Mouse (Mus musculus) ES-CJ7 (cell line): ENCODE measurements around the gene Duox1.
"Not testable (repeated sequence)": the region's sequence is repeated elsewhere in the genome, so short reads cannot be mapped to it uniquely, and the experiment has no call there.

Source experiments
- DNase-seq: peaks from one replicate; pipeline ENCODE4 v3.0.0; 2011; ENCODE audit warnings: low read depth, low spot score

Duox1 gene

DNA sequence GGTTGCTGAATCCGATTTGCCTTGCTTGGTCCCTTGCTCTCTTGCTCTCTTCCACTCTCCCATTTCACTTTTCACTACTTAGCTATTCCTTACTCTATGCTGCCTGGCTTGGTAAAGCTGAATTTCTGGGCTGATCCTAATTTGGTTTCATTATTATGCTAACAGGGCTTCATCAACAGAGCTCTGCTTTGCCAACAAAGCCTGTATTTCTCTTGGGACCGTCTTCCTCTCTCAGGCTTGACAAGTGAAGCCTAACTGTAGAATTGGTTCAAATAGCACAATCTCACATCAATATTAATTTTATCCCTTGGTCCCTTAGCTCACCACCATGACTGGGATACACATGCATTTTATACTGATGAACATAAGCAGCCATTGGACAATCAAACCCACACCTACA, 3.9 kb upstream of the Duox1 start:
- DNase-seq = no peak

DNA sequence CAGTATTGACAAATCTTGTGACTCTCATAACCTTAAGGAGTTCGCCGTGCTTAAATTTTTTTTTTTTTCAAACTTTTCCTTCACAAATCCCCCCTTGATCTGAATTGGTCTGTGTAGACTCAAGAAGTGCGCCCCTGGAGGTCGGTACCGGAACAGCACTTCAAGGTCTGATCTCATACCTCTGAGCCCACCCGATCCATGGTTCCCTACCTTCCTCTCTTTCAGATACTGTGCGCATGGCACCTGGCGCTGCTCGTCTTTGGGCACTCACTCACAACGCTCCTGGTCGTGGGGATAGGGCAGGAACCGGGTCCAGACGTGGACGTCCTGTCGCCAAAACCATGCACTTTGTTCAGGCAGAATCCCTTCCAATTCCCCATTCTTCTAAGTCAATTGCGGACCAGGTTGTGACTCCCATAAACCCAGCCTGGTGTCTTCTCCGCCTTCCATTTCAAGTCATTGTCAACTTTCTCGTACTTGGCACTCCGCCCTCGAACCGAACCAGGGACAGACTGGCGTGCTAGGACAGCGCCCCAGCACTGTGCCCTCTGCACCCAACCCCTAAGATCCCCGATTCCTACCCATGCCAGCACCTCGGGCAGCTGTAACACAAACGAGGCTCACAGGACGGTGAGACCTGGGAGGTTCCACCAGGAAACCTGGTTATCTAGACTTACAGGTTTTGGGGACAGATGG, 2.6 kb upstream of the Duox1 start:
- DNase-seq = peak; percentile 87

DNA sequence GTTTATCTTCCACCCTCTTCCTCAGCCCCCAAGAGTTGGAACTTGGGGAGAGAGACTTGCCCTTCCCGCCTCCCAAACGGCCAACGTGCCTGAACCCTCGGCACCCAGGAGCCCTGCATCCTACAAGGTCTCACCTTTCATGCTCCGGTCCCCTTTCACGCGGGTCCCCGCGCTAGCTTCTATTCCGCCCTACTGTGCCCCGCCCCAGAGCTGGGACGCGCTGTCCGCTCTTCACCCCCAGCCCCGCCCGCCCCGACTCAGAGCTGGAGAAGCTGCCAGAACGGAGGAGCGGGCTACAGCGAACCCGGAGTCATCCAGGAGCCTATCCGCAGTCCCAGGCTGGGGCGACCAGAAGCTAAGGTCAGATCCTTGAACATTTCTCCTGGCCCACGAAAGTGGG, 1.9 kb upstream of the Duox1 start, which contains the start of gene Duoxa1:
TSS of gene Duoxa1 (minus strand) at position 195 of the 400 bp plus-strand sequence.
- DNase-seq = no peak

DNA sequence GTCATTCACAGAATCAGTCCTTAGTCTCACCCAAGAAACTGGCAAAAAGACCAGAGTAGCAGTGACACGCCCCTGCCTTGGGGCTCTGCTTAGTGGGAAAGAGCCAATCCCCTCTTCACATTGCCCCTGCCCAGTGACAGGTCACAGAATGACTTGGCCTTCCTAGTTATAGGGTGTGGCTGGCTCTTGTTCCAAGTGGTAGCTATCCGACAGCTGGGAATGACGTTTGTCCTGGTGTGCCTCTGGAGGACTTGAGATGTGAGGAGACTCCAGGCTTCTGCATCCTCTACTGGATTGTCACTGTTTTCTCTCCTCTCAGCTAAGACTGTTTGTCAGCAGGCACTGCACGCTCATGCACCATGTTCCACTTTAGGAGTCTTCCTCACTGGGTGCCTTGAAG, 1.9 kb downstream of the Duox1 start:
- DNase-seq = no peak

DNA sequence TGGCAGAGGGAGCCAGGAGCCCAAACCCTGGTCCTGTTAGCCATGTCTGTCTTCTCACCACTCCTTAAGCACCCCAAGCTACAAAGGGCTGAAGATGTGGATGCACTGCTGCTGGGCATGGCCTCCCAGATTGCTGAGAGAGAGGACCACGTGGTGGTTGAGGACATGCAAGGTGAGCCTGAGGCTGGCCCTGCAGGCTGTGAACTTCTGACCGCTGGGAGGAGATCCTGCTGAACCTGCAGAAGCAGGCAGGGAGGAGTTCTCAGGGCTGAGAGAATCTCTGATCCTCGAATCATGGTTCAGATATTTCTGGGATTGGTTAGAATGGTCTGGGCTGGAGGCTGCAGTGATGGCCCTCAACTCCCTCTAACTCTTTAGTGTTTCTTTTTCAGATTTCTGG, 8.5 kb downstream of the Duox1 start:
- DNase-seq = no peak

DNA sequence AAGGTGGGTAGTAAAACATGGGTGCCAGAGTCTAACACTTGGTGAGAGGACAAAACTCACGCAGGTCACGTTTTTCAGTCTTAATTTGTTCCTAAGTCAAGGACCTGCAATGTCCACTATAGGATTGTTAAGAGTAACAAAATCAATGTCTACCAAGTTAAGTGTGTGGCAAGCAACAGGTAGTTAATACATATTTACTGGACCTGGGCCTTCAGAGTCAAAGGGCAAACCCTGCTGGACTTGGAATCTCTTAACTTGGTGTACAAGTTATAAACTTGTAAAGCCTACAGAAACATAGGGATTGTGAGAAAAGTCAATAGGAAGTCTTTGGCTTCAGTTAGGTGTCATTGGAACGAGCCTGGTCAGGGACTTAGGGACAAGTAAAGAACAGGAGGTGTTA, 9.1 kb downstream of the Duox1 start:
- no peak for DNase-seq

DNA sequence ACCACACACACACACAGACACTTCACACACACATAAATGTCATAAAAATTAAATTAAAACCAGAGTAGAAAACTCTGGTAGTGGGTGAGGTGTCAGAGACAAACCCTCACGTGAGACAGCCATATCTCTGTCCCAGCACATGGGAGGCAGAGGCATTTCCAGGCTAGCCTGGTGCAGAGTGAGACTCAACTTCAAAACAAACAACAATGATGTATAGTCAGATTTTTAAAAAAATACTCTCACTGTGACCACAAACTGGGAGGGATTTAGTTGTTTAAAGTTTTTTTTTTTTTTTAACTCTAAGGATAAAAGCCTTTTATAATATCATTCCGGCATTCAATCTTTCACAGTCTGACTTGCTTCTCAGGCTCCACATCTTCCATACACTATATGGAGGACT, 9.9 kb downstream of the Duox1 start:
- DNase-seq = no peak

DNA sequence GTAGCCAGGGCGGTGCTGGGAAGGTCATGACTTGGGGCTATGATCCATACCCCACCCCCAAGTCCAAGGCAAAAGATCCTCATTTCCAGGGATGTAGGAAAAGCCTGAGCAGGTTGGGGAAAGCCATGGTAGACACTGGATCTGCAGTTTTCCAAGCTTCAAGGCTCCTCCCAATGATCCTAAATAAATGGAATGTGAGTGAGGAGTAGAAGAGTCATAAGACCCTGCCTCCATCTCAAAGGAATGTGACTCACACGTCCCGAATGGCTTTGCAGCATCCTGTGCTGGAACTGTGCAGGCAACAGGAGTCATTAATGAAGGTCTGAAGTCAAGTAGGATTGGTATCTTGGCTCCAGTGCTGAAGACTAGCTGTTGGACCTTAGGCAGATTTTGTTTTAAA, 12.5 kb downstream of the Duox1 start:
- no peak for DNase-seq

DNA sequence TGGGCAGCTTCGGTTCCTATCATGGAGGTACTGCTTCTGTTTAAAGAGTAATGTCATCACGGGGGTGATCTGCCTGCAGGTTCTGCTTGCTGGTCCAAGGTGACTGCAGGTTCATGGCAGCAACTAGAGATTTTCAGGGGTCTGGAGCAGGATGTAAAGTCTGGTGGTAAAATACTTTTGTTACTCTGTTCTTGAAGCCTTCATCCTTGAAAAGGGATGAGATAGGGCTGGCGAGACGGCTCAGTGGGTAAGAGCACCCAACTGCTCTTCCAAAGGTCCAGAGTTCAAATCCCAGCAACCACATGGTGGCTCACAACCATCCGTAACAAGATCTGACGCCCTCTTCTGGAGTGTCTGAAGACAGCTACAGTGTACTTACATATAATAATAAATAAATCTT, 14.8 kb downstream of the Duox1 start:
- not testable (repeated sequence) for DNase-seq

DNA sequence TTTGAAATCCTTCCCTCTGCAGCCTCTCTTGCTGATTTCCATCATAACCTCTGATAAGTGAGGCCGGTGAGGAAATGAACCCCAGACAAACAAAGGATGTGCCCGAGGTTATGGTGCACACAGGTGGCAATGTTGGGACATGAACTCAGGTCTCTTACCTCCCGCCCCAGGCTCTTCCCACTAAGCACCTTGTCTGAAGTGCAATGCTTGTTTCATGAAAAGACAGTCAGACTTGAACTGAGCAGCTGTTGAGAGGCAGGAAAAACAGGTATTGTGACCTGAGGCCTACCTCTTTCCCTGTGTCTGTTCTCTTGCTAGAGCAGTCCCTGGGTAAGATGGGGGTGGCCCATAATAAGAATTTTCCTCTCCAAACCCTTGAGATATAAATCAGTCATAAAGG, 16.8 kb downstream of the Duox1 start:
- no peak for DNase-seq

DNA sequence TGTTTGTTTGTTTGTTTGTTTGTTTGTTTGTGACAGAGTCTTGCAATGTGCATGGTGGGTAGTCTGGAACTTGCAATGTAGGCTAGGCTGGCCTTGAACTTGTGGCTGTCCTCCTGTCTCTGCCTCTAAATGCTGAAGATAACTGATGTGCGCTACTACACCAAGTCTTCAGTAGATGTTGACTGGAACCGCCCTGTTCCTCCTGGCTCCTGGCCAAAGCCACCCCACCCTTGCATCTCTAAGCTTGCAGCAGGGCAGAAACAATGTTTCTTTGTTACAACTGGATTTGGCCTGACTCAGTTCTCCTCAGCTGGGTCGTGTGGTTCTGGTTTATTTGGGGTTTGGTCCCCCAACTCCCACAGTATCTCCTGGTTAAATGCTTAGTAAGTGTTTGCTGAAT, 18.7 kb downstream of the Duox1 start:
- DNase-seq = peak; percentile 95

DNA sequence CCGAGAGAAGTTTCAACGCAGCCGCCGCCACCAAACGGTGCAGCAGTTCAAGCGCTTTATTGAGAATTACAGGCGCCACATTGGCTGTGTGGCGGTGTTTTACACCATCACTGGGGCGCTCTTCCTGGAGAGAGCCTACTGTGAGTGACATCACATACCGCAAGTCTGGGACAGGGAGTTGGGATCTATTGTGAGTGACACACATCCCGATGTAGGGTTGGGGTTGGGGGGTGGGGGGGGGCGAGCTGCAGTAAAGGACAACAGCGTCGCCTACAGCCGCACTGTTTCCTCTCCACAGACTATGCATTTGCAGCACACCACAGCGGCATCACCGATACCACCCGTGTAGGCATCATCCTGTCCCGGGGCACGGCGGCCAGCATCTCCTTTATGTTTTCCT, 21.8 kb downstream of the Duox1 start:
- DNase-seq = peak; percentile 27

DNA sequence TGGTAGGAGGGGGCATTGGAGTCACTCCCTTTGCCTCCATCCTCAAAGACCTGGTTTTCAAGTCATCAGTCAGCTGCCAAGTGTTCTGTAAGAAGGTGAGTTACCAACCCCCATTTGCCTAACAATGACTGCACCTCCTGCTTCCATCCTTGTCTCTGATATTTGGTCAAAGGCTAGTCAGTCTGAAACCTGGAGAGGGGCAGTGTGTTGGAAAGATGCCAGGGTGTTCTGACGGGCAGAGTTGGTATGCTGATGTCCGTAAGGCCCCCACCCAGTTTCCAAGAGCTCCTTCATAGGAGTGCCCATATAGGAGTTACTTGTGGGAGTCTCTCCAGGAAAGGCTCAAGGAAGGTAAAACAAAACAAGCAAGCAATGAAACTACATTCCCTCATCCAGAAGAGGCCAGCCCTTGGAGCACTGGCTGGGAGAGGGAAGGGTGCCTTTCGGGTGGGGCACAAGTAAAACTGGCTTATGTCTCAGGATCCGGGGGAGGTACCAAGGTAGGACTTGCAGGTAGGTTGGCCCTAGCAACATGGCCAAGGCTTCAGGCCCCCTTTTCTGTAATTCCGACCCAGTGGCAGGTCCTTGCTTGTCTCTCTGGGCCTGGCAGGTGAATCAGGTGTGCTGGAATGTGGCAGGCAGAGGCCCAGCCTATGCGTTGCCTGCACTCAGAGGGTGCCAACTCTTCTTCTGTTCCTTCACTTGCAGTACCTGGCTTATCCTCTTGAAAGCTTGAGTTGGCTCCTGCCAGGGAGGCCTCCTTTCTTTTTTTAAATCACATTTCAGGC, 29.8 kb downstream of the Duox1 start:
- DNase-seq = no peak

DNA sequence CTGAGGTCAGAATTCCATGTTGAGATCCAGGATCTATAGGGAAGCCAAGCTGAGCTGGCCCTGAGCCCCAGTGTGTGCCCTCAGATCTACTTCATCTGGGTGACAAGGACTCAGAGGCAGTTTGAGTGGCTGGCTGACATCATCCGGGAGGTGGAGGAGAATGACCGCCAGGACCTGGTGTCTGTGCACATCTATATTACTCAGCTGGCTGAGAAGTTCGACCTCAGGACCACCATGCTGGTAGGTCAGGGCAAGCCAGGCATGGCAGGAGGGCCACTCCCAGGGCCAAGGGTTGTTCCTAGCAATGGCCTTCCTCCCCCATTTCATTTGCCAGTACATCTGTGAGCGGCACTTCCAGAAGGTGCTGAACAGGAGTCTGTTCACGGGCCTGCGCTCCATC, 30.7 kb downstream of the Duox1 start:
- not testable (repeated sequence) for DNase-seq

DNA sequence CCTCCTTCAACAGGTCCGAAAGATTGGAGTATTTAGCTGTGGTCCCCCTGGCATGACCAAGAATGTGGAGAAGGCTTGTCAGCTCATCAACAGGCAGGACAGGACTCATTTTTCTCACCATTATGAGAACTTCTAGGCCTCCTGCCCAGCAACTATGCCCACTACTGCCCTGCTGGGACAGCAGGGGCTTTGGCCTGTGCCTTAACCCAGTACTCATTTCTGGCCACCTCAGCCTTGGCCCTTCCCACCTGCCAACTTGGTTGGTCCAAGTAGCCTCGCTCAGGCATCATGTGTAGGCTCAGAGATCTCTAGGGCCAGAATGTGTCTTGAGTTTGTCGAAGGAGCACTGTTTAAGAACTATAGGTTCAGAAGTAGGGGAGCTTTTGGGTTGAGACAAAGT, 31.8 kb downstream of the Duox1 start:
- no peak for DNase-seq

DNA sequence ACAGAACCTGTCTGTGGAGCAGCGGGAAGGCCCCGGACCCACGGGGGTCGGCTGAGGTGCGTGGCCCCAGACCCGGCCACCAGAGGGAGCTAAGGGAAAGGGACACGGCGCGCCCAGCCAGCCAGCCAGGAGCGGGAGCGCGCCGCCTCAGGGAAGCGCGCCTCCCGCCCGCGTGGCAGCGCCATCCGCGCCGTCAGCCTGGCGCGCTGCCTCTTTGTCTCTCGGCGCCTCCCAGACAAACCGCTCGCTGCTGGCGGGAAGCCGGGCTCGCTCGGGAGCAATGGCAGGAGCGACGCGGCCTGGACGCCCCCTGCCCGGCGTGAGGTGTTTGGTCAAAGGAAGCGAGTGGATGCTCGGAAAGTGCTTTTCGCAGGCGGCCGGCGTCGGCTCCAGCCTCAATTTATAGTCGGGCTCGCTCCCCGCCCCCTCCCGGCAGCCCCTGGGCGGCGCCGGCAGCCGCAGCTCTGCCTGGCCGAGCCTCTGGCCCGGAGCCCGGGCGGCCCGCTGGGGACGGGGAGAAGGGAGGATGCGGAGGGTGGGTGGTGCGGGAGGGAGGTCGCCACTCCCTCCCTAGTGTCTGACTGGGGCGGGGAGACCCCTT, 33.2 kb downstream of the Duox1 start:
- DNase-seq = peak; percentile 72

DNA sequence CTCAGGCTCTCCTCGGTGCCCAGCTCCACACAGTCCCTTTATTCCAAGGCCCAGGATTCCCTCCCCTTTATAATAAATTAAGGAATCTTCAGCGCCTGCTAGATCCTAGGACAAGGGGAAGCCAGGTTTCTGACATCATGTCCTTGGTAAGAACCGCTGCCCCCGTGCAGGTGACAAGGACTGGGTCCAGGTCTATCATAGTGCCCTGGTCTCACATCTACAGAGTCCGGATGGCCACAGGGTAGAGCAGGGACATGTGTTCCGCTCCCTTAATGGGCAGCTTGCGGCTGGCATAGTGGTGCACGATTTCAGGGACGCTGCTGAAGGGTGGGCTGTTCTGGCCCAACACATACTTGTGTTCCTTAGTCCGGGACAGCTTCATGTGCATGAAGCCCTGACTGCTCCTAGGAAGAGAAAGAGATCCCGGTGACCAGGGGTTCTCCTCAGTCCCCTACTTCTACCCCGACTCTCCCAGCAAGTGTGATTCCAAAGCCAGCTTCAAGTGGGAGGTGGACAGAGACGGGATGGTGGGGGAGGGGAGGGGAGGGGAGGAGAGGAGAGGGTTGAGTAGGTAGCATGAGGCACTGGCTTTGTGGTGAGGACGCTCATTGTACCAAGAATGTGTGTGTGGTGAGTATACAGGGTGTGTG, 33.8 kb downstream of the Duox1 start:
- DNase-seq = no peak

DNA sequence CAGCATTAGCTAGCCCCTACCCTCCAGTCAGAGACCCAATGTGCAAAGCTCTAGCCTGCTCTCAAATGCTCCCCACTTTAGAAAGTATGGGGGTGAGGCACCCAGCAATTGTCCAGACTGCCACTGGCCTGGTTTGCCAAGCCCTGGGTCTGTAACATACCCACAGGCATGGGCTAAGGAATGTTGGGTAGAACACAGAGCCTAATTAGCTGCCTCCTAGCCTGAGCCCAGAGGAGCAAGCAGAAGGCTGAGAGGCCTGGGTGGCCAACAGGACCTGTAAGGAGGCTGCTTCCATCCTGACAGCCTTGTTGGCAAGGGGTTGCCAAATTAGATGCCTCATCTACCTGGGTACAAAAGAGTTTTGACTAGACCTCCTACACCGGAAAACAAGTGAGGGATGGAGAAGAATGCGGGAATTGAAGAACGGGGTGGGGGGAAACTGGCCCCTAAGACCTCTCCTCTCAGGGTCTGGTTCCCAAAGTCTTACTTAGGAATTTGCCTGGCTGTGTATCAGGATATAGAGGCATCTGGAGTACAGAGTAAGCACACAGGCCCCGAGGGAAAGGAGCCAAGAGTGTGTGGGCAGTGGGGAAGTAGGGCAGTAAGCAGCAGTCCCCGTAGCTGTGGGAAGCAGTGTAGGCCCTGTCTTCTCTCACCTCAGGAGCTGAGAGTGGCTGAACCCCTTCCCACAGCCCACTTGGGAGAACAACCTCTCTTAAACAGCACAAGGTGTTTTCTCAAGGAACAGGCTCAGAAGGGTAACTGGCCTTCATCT, 35.9 kb downstream of the Duox1 start:
- DNase-seq = no peak

DNA sequence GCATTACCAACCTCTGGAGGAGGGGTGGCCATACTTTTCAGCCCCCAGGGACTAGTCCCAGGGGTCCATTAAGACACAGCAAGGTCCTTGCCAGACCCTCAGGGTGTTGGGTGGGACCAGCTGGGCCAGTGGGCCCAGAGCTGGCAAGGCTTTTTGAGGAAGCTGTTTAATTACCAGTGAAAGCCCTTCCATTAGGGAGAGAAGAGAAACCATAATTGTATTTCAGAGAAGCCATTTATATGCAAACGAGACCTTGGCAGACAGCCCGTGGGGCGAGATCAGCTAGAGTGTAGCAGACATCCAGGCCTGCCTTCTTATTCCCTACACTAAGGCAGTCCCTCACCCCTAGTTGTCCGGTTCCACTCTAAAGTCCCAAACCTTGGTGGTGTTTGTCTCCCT, 36.5 kb downstream of the Duox1 start:
- peak; percentile 80 for DNase-seq

DNA sequence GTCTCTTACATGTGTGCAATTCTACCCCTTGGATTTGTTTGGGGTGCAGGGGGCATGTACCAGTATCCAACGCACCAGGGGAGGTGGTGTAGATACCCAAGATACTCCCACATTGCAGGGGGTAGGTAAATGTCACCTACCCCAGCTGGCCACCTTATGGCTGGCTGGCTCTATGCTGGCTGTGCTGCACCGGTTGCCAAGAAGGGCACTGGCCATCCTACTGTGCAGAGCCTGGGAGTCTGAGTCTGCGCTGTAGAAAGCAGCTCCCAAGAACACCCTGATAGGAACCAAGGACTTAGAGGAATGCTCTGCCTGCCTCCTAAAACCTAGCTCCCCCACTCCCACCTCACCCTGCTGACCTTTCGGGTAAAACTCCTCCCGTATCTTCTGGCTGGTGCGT, 37.5 kb downstream of the Duox1 start:
- DNase-seq = no peak

DNA sequence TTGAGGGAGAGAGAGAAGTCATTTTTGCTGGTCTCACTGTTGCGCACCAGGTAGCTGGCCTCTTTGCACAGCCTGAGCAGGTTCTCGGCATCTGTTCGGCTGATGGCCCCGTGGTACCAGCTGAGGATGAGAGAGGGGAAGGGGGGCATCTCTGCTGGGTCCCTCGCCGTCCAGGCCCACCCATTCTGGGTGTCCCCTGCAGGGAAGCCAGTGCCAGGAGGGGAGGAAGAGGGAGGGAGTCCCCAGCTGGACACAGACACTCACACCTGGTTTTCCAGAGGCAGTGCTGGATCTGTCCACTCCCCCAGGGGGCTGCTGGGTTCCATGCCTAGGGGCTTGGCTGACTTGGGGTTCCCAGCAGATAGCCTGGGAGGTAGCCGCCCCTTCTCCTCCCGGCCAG, 38.3 kb downstream of the Duox1 start:
- no peak for DNase-seq
